Mouse (Mus musculus) brain, embryonic 14.5 days (tissue): ENCODE results near the gene Eps8.

Source experiments
- CTCF ChIP-seq: fragments of 200-500 bp; IDR thresholded peaks from 2 replicates; pipeline ENCODE4 v1.5.1; 2012; ENCODE audit warnings: inconsistent platforms, mild to moderate bottlenecking, moderate library complexity, borderline replicate concordance; ENCODE audit not compliant: insufficient read depth, insufficient read length; ENCODE audit errors: extremely low read depth
- POLR2A ChIP-seq: fragments of 200-500 bp; IDR thresholded peaks from 2 replicates; pipeline ENCODE4 v1.6.1; 2012; ENCODE audit warnings: mild to moderate bottlenecking, inconsistent platforms, borderline replicate concordance; ENCODE audit not compliant: poor library complexity, insufficient read depth, insufficient read length, severe bottlenecking; ENCODE audit errors: extremely low read depth

GRCm38 (mm10) chr6:137657203-137657602 lies 2.5 kb upstream of the Eps8 start:
- no peak for TF ChIP-seq CTCF
- TF ChIP-seq POLR2A, result no peak
